Mouse (Mus musculus) ES-Bruce4 (cell line): ENCODE measurements around the gene Gpc5.

Experiments
- CTCF ChIP-seq: IDR thresholded peaks from one replicate; pipeline ENCODE4 v1.8.1; 2011; ENCODE audit warnings: low read depth, low read length
- EP300 ChIP-seq: IDR thresholded peaks from 2 replicates; pipeline ENCODE4 v1.6.1; 2011; ENCODE audit warnings: low read depth, low read length; ENCODE audit not compliant: insufficient read depth

DNA sequence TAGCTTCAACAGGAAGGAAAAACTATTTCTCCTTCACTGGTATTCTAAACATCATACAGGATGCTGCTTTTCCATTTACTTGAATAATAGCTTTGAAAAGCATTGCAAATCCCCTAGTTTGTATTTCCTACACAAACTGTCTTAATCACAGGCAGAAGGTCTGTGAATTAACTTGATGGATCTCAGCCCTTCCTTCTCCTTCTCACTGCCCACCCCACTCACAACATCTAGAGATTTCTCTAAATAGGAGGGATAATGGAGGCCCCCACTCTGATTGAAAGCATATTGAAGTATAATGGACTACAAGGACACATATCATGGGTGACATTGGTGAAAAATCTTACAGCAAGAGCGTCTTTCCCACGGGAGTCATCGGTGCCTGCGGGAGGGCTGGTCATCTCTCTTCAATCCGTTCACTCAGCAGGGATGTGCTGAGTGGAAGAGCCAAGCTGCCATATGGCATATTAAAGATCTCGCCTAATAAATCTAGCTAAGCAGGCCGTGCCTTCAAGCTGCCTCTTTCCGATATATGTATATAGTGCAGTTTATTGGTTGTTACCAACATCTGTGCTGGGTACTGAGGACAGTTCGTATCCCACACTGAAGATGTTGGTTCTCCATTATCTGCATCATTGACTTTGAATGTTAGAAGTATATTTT lies 1466.3 kb downstream of the Gpc5 start:
- TF ChIP-seq CTCF (no peak), EP300 (no peak)
